Mouse (Mus musculus): ENCODE measurements around the gene Arap1.

DNA sequence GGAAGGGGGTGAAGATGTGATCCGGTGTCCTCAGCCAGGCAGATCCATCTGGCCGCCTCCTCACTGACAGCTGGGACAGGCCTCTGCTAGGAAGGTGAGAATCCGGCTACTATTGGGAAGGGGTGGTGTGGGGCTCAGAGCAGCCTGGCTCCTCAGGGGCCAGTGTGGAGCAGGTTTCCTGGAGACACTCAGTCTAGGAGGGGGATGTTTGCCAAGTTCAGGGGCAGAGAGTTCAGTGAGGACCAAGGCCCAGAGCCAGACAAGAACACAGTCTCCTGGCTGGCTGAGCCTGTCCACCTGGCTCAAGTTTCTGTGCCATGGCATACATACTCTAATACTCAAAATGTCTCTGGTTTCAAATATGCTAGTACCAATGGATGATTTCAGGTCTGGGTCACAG, 10.5 kb upstream of the Arap1 start:
- TF ChIP-seq CTCF (conservative IDR thresholded peaks at IDR 0.05 in 1 of 2, IDR thresholded peaks at IDR 0.05 in 1 of 2; ENCODE audit: low read depth in 2 of 2, low read length in 2 of 2): no peak
- TF ChIP-seq ETS1 (conservative IDR thresholded peaks at IDR 0.05; ENCODE audit: low read depth, low read length): no peak
- TF ChIP-seq RCOR1 (conservative IDR thresholded peaks at IDR 0.05; ENCODE audit: low read depth, low read length): no peak
- TF ChIP-seq POLR2A (IDR thresholded peaks at IDR 0.05; ENCODE audit: low read depth, low read length): no peak
- TF ChIP-seq SIN3A (IDR thresholded peaks at IDR 0.05; ENCODE audit: low read length): no peak
- TF ChIP-seq PAX5 (IDR thresholded peaks at IDR 0.05; ENCODE audit: low read length): no peak
- no peak for TF ChIP-seq ZKSCAN1 (IDR thresholded peaks at IDR 0.05; ENCODE audit: borderline replicate concordance, low read depth, low read length)
- TF ChIP-seq JUND (conservative IDR thresholded peaks at IDR 0.05; ENCODE audit: low read depth, low read length): no peak
- no peak for TF ChIP-seq SMC3 (IDR thresholded peaks at IDR 0.05; ENCODE audit: low read depth, low read length)
- no peak for TF ChIP-seq CHD2 (IDR thresholded peaks at IDR 0.05; ENCODE audit: low read length)
- no peak for TF ChIP-seq EP300 (IDR thresholded peaks at IDR 0.05; ENCODE audit: low read length)
- TF ChIP-seq MEF2A (IDR thresholded peaks at IDR 0.05; ENCODE audit: borderline replicate concordance, low read depth, low read length): no peak
- TF ChIP-seq MAX (IDR thresholded peaks at IDR 0.05; ENCODE audit: low read length): no peak

Measured in CH12.LX (cell line).